Mouse (Mus musculus) stomach, postnatal 0 days (tissue): Measurements from ENCODE around the gene Zfp536. TPM values are rescaled to one million over a fixed set of nuclear protein-coding genes. Genes with fewer than 3 reads are reported as not detected.

ENCODE experiments used
- ATAC-seq: fragments of 200-750 bp; cut with Nextera tagmentation; 2 replicates; pipeline ENCODE4 v1.8.0; 2017; ENCODE audit not compliant: low FRiP score, low TSS enrichment
- DNase-seq: peaks from one replicate; pipeline ENCODE4 v3.0.0-alpha.2; 2016; ENCODE audit warnings: low spot score
- H3K27ac ChIP-seq: fragments of 300-500 bp; sonication (generic); replicated peaks from 2 replicates; pipeline ENCODE4 v1.5.1; 2014; ENCODE audit warnings: mild to moderate bottlenecking, control low read depth
- H3K27me3 ChIP-seq: fragments of 300-500 bp; sonication (generic); 2 replicates; pipeline ENCODE4 v1.6.1; 2014; ENCODE audit warnings: low read length; ENCODE audit not compliant: control insufficient read depth, insufficient read depth
- H3K36me3 ChIP-seq: fragments of 300-500 bp; sonication (generic); 2 replicates; pipeline ENCODE4 v1.6.1; 2014; ENCODE audit warnings: low read length, mixed read lengths; ENCODE audit not compliant: control insufficient read depth, insufficient read depth
- H3K4me1 ChIP-seq: fragments of 300-500 bp; sonication (generic); replicated peaks from 2 replicates; pipeline ENCODE4 v1.6.1; 2014; ENCODE audit warnings: antibody characterized with exemption; ENCODE audit not compliant: control insufficient read depth, insufficient read depth
- H3K4me2 ChIP-seq: fragments of 300-500 bp; sonication (generic); replicated peaks from 2 replicates; pipeline ENCODE4 v1.6.1; 2014; ENCODE audit warnings: low read depth, mild to moderate bottlenecking, control low read depth, moderate library complexity
- H3K4me3 ChIP-seq: fragments of 300-500 bp; sonication (generic); 2 replicates; pipeline ENCODE4 v1.5.1; 2014; ENCODE audit warnings: low read depth, low read length, control low read depth
- H3K9ac ChIP-seq: fragments of 300-500 bp; sonication (generic); 2 replicates; pipeline ENCODE4 v1.6.1; 2014; ENCODE audit warnings: mild to moderate bottlenecking, low read length, control low read depth, mixed read lengths
- H3K9me3 ChIP-seq: fragments of 300-500 bp; sonication (generic); 2 replicates; pipeline ENCODE4 v1.6.1; 2016; ENCODE audit warnings: low read length; ENCODE audit not compliant: control insufficient read depth
- CTCF ChIP-seq: IDR thresholded peaks from 2 replicates; pipeline ENCODE4 v1.5.1; 2016; ENCODE audit warnings: antibody characterized with exemption, low read depth, mild to moderate bottlenecking, moderate library complexity
- EP300 ChIP-seq: optimal IDR thresholded peaks from 2 replicates; pipeline ENCODE3; 2016; ENCODE audit warnings: antibody characterized with exemption
- WGBS: fragments of 180-500 bp; shearing (Covaris S2); extraction: QIAGEN DNeasy Blood & Tissue Kit; methylation state at CpG from one replicate; pipeline ENCODE4 v1.1.7; 2014; 5-methylcytosine and 5-hydroxymethylcytosine counted together
- polyA plus RNA-seq: library from polyadenylated mRNA; unstranded; fragments of >200 nt; fragmentation: Nextera tagmentation; extraction: Ambion mirVana; gene quantifications from 2 replicates; pipeline ENCODE4 v1.2.1, GENCODE M21; 2015

The Zfp536 gene
- polyA plus RNA-seq, 1 experiment from 2014 or later = 4.3 TPM

DNA sequence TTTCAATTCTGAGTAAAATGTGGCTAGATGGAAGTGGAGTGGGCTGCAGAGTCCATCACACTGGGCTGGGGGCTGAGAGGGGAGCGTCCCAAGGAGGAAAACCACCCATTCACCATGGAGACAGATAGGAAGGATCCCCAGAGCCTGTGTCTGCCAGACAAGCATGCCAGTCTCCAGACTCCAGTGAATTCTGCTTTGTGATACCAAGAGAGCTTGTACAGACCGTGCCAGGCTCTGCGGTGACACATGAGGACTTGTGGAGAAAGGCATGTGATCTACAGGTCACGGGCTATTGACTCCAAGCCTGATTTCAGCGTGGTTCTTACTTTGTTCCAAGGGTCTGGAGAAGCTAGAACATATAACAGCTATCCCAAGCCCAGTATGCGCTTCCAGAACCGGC, 230.5 kb downstream of the Zfp536 start:
- WGBS = 85% methylated on average over 7 of the region's 7 CpGs
- no peak overlapping the region for H3K27ac ChIP-seq
- ATAC-seq (no peak), DNase-seq (no peak)
- H3K36me3 ChIP-seq = no peaks in the 10 kb centered on the region
- H3K4me3 ChIP-seq = no peak overlapping the region
- no peaks in the 10 kb centered on the region for H3K27me3 ChIP-seq
- TF ChIP-seq EP300 = no peak
- TF ChIP-seq CTCF = no peak
- no peaks in the 10 kb centered on the region for H3K9me3 ChIP-seq
- H3K4me1 ChIP-seq = no peaks in the 10 kb centered on the region
- H3K4me2 ChIP-seq = no peak overlapping the region
- H3K9ac ChIP-seq = no peak overlapping the region

DNA sequence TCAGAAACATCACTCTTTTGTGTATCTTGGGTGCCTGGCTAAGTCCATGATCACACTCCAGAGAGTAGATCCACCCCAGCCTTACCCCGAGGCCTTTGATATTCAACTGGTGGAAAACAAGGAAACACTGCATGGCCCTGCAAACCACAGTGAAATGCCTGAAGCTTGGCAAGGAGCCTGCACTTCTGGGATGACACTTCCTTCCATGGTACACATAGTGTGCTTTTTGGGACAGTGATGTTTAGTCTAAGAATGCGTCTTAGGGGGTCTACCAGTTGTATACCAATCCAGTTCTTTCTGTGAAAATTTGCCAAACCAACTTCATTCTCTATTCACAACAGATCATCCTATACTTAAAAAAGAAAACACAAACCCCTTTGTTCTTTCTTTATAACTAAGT, 242.3 kb downstream of the Zfp536 start:
- H3K36me3 ChIP-seq = no peaks in the 10 kb centered on the region
- no peak overlapping the region for H3K4me3 ChIP-seq
- H3K27me3 ChIP-seq = no peaks in the 10 kb centered on the region
- H3K4me1 ChIP-seq = no peaks in the 10 kb centered on the region
- DNase-seq (no peak), ATAC-seq (no peak)
- TF ChIP-seq CTCF = no peak
- TF ChIP-seq EP300 = no peak
- no peak overlapping the region for H3K4me2 ChIP-seq
- WGBS = 89% methylated on average over 2 of the region's 2 CpGs
- H3K9ac ChIP-seq = no peak overlapping the region
- no peak overlapping the region for H3K27ac ChIP-seq
- no peaks in the 10 kb centered on the region for H3K9me3 ChIP-seq

- H3K4me3 ChIP-seq = no peak overlapping the region
- DNase-seq = no peak
- H3K9ac ChIP-seq = no peak overlapping the region
- H3K27ac ChIP-seq = no peak overlapping the region
- no peaks in the 10 kb centered on the region for H3K27me3 ChIP-seq
- no peak overlapping the region for H3K4me2 ChIP-seq
- ATAC-seq = no peak
- 81% methylated on average over 9 of the region's 9 CpGs for WGBS
- no peaks in the 10 kb centered on the region for H3K9me3 ChIP-seq
- TF ChIP-seq CTCF (no peak), EP300 (no peak)
- no peaks in the 10 kb centered on the region for H3K36me3 ChIP-seq
- no peaks in the 10 kb centered on the region for H3K4me1 ChIP-seq
Measured at GRCm38 (mm10) chr7:37528311-37528710, 245.1 kb downstream of the Zfp536 start.

- Histone ChIP-seq H3K27me3 (no peaks in the 10 kb centered on the region), H3K9me3 (no peaks in the 10 kb centered on the region), H3K36me3 (no peaks in the 10 kb centered on the region), H3K27ac (no peak overlapping the region), H3K4me3 (no peak overlapping the region), H3K4me2 (no peak overlapping the region), H3K9ac (no peak overlapping the region), H3K4me1 (no peaks in the 10 kb centered on the region)
- no peak for ATAC-seq
- 38% methylated on average over 2 of the region's 2 CpGs for WGBS
- no peak for TF ChIP-seq EP300
- no peak for TF ChIP-seq CTCF
- no peak for DNase-seq
Measured at GRCm38 (mm10) chr7:37527890-37528289, 245.6 kb downstream of the Zfp536 start.

DNA sequence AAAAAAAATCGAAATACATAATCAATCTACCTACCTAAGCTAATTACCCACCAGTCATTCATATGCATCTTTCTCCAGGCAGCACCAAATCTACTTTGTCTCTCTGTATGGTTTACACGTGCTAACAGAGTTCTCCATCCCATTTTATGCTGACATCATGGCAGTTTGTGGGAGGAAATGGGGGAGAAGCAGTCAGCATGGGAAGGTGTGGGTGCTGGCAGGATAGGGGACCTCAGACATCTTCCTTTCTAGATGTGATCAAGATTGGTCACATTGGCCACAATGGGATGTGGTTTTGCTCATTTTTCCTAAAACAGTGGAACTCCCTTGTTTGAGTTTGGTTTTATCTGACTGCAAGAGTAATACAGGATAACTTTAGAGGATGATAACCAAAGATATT, 252.0 kb downstream of the Zfp536 start:
- WGBS = 64% methylated on average over 2 of the region's 2 CpGs
- TF ChIP-seq EP300 = no peak
- TF ChIP-seq CTCF = no peak
- H3K9ac ChIP-seq = no peak overlapping the region
- no peaks in the 10 kb centered on the region for H3K27me3 ChIP-seq
- no peaks in the 10 kb centered on the region for H3K4me1 ChIP-seq
- no peak overlapping the region for H3K4me3 ChIP-seq
- no peak overlapping the region for H3K27ac ChIP-seq
- H3K4me2 ChIP-seq = no peak overlapping the region
- no peak for ATAC-seq
- H3K9me3 ChIP-seq = no peaks in the 10 kb centered on the region
- H3K36me3 ChIP-seq = no peaks in the 10 kb centered on the region
- no peak for DNase-seq

DNA sequence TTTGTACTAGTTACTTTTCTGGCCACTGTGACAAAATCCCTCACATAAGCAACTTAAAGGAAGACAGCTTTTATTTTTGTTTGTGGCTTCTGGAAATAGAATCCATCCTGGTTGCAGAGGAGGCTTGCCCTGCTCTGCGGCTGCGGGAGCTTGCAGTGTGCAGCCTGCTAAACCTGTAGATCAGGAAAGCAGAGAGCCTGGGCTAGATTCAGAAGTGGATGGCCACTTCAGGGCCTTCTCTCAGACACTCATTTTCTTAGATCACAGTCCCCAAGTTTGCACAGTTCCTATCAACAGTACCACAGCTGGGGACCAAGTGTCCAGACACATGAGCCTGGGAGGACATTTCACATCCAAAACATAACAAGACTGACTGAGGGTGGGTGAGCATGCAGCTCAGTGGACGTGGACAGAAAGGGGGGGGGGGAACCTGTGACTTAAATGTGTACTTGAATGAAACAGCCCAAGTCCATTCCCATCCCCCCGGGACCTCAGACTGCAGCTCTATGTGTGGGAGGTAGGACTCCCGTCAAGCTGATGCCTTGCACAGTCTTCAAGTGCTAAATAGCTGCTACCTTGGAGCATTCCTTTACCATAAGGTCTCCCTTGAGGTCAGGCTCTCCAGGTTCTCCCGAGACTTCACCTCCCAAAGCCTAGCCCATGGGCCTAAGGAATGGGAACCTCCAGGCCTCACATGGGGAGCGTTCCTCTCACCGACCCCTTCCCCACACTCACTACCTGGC, 262.3 kb downstream of the Zfp536 start:
- Histone ChIP-seq H3K27ac (no peak overlapping the region), H3K36me3 (no peaks in the 10 kb centered on the region), H3K9me3 (no peaks in the 10 kb centered on the region), H3K4me1 (no peaks in the 10 kb centered on the region), H3K27me3 (no peaks in the 10 kb centered on the region), H3K4me3 (no peak overlapping the region), H3K4me2 (no peak overlapping the region), H3K9ac (no peak overlapping the region)
- TF ChIP-seq CTCF = no peak
- TF ChIP-seq EP300 = no peak
- DNase-seq (no peak), ATAC-seq (no peak)
- WGBS = 73% methylated on average over 8 of the region's 8 CpGs
